Mouse (Mus musculus) olfactory bulb, adult 2 months (tissue): ENCODE measurements around the gene Krt83.

Experiments used
- CTCF ChIP-seq: fragments of 200-500 bp; IDR thresholded peaks from 2 replicates; pipeline ENCODE4 v1.5.1; 2012; ENCODE audit warnings: low read depth, mild to moderate bottlenecking, low read length, moderate library complexity; ENCODE audit not compliant: insufficient read depth
- POLR2A ChIP-seq: fragments of 200-500 bp; IDR thresholded peaks from 2 replicates; pipeline ENCODE4 v1.6.1; 2012; ENCODE audit warnings: mild to moderate bottlenecking, low read depth, low read length, moderate library complexity; ENCODE audit not compliant: insufficient read depth

DNA sequence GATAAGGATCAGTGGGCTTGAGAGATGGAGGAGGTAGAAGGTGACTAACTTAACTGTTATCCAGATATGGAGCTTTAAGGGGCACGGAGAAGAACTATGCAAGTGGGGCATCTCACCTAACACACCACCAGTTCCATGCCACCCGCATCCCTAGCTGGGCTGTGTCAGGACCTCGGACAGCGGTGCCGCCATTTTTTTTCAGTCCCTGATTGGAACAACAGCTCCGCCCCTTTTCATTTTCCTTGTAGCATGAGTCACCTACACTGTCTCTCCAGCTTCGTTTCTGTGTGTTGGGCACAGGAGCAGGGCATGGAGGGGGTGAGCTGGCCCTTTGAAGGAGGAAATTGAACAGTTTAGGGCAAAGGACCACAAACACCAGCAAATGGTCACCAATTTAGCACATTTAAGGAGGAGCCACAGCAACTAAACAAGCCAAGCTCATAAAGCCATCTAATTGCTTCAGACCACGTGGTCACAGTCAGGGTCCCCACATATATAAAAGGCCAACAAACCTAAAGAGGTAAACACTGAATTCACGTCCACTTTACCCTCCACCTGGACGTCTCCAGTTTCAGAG, 18.3 kb downstream of the Krt83 start, which contains the start of gene Krt86:
- TF ChIP-seq CTCF (no peak), POLR2A (no peak)
